8 mouse cellular contexts compared by ENCODE assay signal in genomic region chr6:52291021-52291860, GRCm38 (mm10). TPM values are rescaled to one million over a fixed set of nuclear protein-coding genes. Genes with fewer than 3 reads are reported as not detected.
DNase-seq lines count a peak whose midpoint lies in the region; ATAC-seq and TF ChIP-seq lines count a peak whose summit lies in the region.

No protein-coding gene starts in this region.

- no peak for TF ChIP-seq CTCF in kidney, adult 2 months (conservative IDR thresholded peaks at IDR 0.05; ENCODE audit: insufficient read depth, insufficient read length, low read depth, low read length)
- TF ChIP-seq CTCF in hindbrain, postnatal 0 days (IDR thresholded peaks at IDR 0.05; ENCODE audit: low read depth): no peak

- no peaks in the 10 kb centered on the region for H3K9me3 ChIP-seq in embryonic facial prominence, embryonic 10.5 days
- H3K9me3 ChIP-seq in hindbrain, postnatal 0 days (ENCODE audit: low read length): no peaks in the 10 kb centered on the region
- no peaks in the 10 kb centered on the region for H3K9me3 ChIP-seq in neural tube, embryonic 11.5 days (ENCODE audit: control insufficient read depth, low read length)

- TF ChIP-seq POLR2A in kidney, adult 2 months (IDR thresholded peaks at IDR 0.05; ENCODE audit: low read depth, low read length): no peak

- H3K4me1 ChIP-seq in kidney, adult 2 months (ENCODE audit: control insufficient read depth, insufficient read depth, low read length): peaks cover 2% of the 10 kb centered on the region; the same call in 1 of the 2 replicates
- H3K4me1 ChIP-seq in embryonic facial prominence, embryonic 10.5 days: peaks cover 9% of the 10 kb centered on the region
- H3K4me1 ChIP-seq in hindbrain, postnatal 0 days (ENCODE audit: insufficient read depth, low read length): no peaks in the 10 kb centered on the region
- 0 out of 2 replicates have a peak, but pooled peaks cover 3% of the 10 kb centered on the region for H3K4me1 ChIP-seq in neural tube, embryonic 11.5 days (ENCODE audit: control insufficient read depth, insufficient read depth, low read length)

- no peaks in the 10 kb centered on the region for H3K36me3 ChIP-seq in kidney, adult 2 months (ENCODE audit: control insufficient read depth, insufficient read depth, low read length)
- H3K36me3 ChIP-seq in embryonic facial prominence, embryonic 10.5 days (replicated peaks): no peaks in the 10 kb centered on the region
- H3K36me3 ChIP-seq in hindbrain, postnatal 0 days (ENCODE audit: insufficient read depth, low read length): no peaks in the 10 kb centered on the region
- H3K36me3 ChIP-seq in neural tube, embryonic 11.5 days (ENCODE audit: control insufficient read depth, insufficient read depth, low read length): no peaks in the 10 kb centered on the region

- ATAC-seq in hindbrain, postnatal 0 days: no peak
- no peak for ATAC-seq in neural tube, embryonic 11.5 days (ENCODE audit: insufficient read depth, low FRiP score, low TSS enrichment)

- H3K27ac ChIP-seq in kidney, adult 2 months (ENCODE audit: insufficient read depth, low read depth, low read length): no peak overlapping the region
- H3K27ac ChIP-seq in embryonic facial prominence, embryonic 10.5 days (replicated peaks): no peak overlapping the region
- H3K27ac ChIP-seq in hindbrain, postnatal 0 days: no peak overlapping the region
- no peak overlapping the region for H3K27ac ChIP-seq in neural tube, embryonic 11.5 days (ENCODE audit: low read depth, low read length)

- H3K4me3 ChIP-seq in kidney, adult 2 months (ENCODE audit: insufficient read depth, low read depth, low read length): no peak overlapping the region
- peak overlapping the region; percentile 48 for H3K4me3 ChIP-seq in embryonic facial prominence, embryonic 10.5 days
- H3K4me3 ChIP-seq in hindbrain, postnatal 0 days (ENCODE audit: low read length): 0 out of 2 replicates have a peak overlapping the region, but pooled peaks have one; percentile 6
- H3K4me3 ChIP-seq in neural tube, embryonic 11.5 days (ENCODE audit: low read depth, low read length): peak overlapping the region; percentile 15; the same call in 1 of the 2 replicates

- WGBS in kidney, adult 2 months: 11% methylated on average over 45 of the region's 45 CpGs
- 2% methylated on average over 45 of the region's 45 CpGs for WGBS in embryonic facial prominence, embryonic 10.5 days
- 2% methylated on average over 45 of the region's 45 CpGs for WGBS in hindbrain, postnatal 0 days
- 2% methylated on average over 45 of the region's 45 CpGs for WGBS in neural tube, embryonic 11.5 days

- peaks cover 9% of the 10 kb centered on the region; the same call in 1 of the 2 replicates for H3K27me3 ChIP-seq in kidney, adult 2 months (replicated peaks; ENCODE audit: control insufficient read depth, insufficient read depth, low read length)
- H3K27me3 ChIP-seq in embryonic facial prominence, embryonic 10.5 days (replicated peaks; ENCODE audit: low read depth, poor library complexity, severe bottlenecking): peaks cover 95% of the 10 kb centered on the region
- peaks cover 83% of the 10 kb centered on the region for H3K27me3 ChIP-seq in hindbrain, postnatal 0 days (ENCODE audit: insufficient read depth, low read length)
- peaks cover 49% of the 10 kb centered on the region for H3K27me3 ChIP-seq in neural tube, embryonic 11.5 days (ENCODE audit: control insufficient read depth, insufficient read depth, low read length)

- H3K4me2 ChIP-seq in hindbrain, postnatal 0 days (ENCODE audit: low read depth, low read length): peak overlapping the region; percentile 24; the same call in 1 of the 2 replicates
- H3K4me2 ChIP-seq in neural tube, embryonic 11.5 days (ENCODE audit: low read depth): peak overlapping the region; percentile 38

- peak; percentile 44 for DNase-seq in kidney, postnatal 10 days
- no peak for DNase-seq in kidney, adult 2 months
- DNase-seq in embryonic facial prominence, embryonic 10.5 days (ENCODE audit: low spot score): peak; percentile 69
- no peak for DNase-seq in hindbrain, postnatal 0 days (ENCODE audit: low spot score)
- DNase-seq in neural tube, embryonic 11.5 days (ENCODE audit: low spot score): peak; percentile 61
- no peak for DNase-seq in layer of hippocampus, postnatal 10 days (ENCODE audit: low spot score in 2 of 2)
- no peak for DNase-seq in ovary, adult 18-20 months (ENCODE audit: low spot score)
- DNase-seq in frontal cortex, postnatal 25 days (ENCODE audit: low spot score in 2 of 2): no peak

- no peak overlapping the region for H3K9ac ChIP-seq in hindbrain, postnatal 0 days (replicated peaks; ENCODE audit: low read length)
- no peak overlapping the region for H3K9ac ChIP-seq in neural tube, embryonic 11.5 days (ENCODE audit: low read length)

RNA-seq across cellular contexts. Expression of gene Evx1, which starts 22.1 kb away (rescaled TPM):
- not detected in 2 replicates for polyA plus RNA-seq in kidney, adult 2 months (2012; rRNA removed)
- 0.19 and 0.80 TPM in 2 replicates for polyA plus RNA-seq in embryonic facial prominence, embryonic 10.5 days (2016; fragmentation: Nextera tagmentation; extraction: Ambion mirVana)
- 2.0 and 6.2 TPM in 2 replicates for total RNA-seq in hindbrain, postnatal 0 days (2014; rRNA removed)
- polyA plus RNA-seq in hindbrain, postnatal 0 days (2015; fragmentation: Nextera tagmentation; extraction: Ambion mirVana): 1.3 and 2.1 TPM in 2 replicates
- 1.9 TPM in 2 replicates for polyA plus RNA-seq in neural tube, embryonic 11.5 days (2014; fragmentation: Nextera tagmentation; extraction: Ambion mirVana)
- total RNA-seq in layer of hippocampus, postnatal 10 days (2021): not detected

RNA-seq across cellular contexts. Expression of gene Hoxa13, which starts 30.6 kb away (rescaled TPM):
- not detected in 2 replicates for polyA plus RNA-seq in kidney, adult 2 months (2012; rRNA removed)
- not detected in 2 replicates for polyA plus RNA-seq in embryonic facial prominence, embryonic 10.5 days (2016; fragmentation: Nextera tagmentation; extraction: Ambion mirVana)
- total RNA-seq in hindbrain, postnatal 0 days (2014; rRNA removed): not detected in 2 replicates
- not detected in 2 replicates for polyA plus RNA-seq in hindbrain, postnatal 0 days (2015; fragmentation: Nextera tagmentation; extraction: Ambion mirVana)
- polyA plus RNA-seq in neural tube, embryonic 11.5 days (2014; fragmentation: Nextera tagmentation; extraction: Ambion mirVana): 0.11 and 0.26 TPM in 2 replicates
- not detected for total RNA-seq in layer of hippocampus, postnatal 10 days (2021)

RNA-seq across cellular contexts. Expression of gene Hoxa11, which starts 45.6 kb away (rescaled TPM):
- 3.7 TPM in 2 replicates for polyA plus RNA-seq in kidney, adult 2 months (2012; rRNA removed)
- polyA plus RNA-seq in embryonic facial prominence, embryonic 10.5 days (2016; fragmentation: Nextera tagmentation; extraction: Ambion mirVana): not detected in 2 replicates
- total RNA-seq in hindbrain, postnatal 0 days (2014; rRNA removed): not detected in 2 replicates
- polyA plus RNA-seq in hindbrain, postnatal 0 days (2015; fragmentation: Nextera tagmentation; extraction: Ambion mirVana): not detected in 2 replicates
- polyA plus RNA-seq in neural tube, embryonic 11.5 days (2014; fragmentation: Nextera tagmentation; extraction: Ambion mirVana): 6.0 and 6.7 TPM in 2 replicates
- total RNA-seq in layer of hippocampus, postnatal 10 days (2021): not detected

RNA-seq across cellular contexts. Expression of gene Hoxa10, which starts 50.6 kb away (rescaled TPM):
- polyA plus RNA-seq in kidney, adult 2 months (2012; rRNA removed): 34.0 and 34.4 TPM in 2 replicates
- polyA plus RNA-seq in embryonic facial prominence, embryonic 10.5 days (2016; fragmentation: Nextera tagmentation; extraction: Ambion mirVana): not detected in 2 replicates
- total RNA-seq in hindbrain, postnatal 0 days (2014; rRNA removed): not detected in 2 replicates
- not detected in 2 replicates for polyA plus RNA-seq in hindbrain, postnatal 0 days (2015; fragmentation: Nextera tagmentation; extraction: Ambion mirVana)
- polyA plus RNA-seq in neural tube, embryonic 11.5 days (2014; fragmentation: Nextera tagmentation; extraction: Ambion mirVana): 70.6 and 72.8 TPM in 2 replicates
- not detected for total RNA-seq in layer of hippocampus, postnatal 10 days (2021)

Comparison
In these comparisons a context has a peak if more than half of its experiments do, and no peak if none do; other contexts are left out.
1. DNase-seq: peak in kidney, postnatal 10 days (single experiment), embryonic facial prominence, embryonic 10.5 days (single experiment) and neural tube, embryonic 11.5 days (single experiment); none in kidney, adult 2 months (single experiment), hindbrain, postnatal 0 days (single experiment), layer of hippocampus, postnatal 10 days (0 of 2), ovary, adult 18-20 months (single experiment) and frontal cortex, postnatal 25 days (0 of 2).